Mouse (Mus musculus): Measurements from ENCODE around the gene Hrct1. TPM values are rescaled to one million over a fixed set of nuclear protein-coding genes. Genes with fewer than 3 reads are reported as not detected.

The Hrct1 gene
- polyA plus RNA-seq, 1 experiment from 2014 or later, result 2.1 TPM

GRCm38 (mm10) chr4:43722191-43722590, 4.8 kb upstream of the Hrct1 start:
- no peak for ATAC-seq (ENCODE audit: low read depth)
- no peak overlapping the region for H3K27ac ChIP-seq (replicated peaks; ENCODE audit: low read depth, low read length)
- no peak overlapping the region for H3K4me2 ChIP-seq (ENCODE audit: low read depth, low read length)
- H3K4me1 ChIP-seq (ENCODE audit: control insufficient read depth, insufficient read depth, low read length), result peaks cover 5% of the 10 kb centered on the region; the same call in 1 of the 2 replicates
- H3K27me3 ChIP-seq (replicated peaks; ENCODE audit: control insufficient read depth, insufficient read depth, low read length), result no peaks in the 10 kb centered on the region
- WGBS, result 90% methylated on average over 4 of the region's 4 CpGs
- H3K4me3 ChIP-seq (ENCODE audit: low read depth, low read length), result no peak overlapping the region
- no peaks in the 10 kb centered on the region for H3K9me3 ChIP-seq (ENCODE audit: control insufficient read depth, low read length)
- H3K9ac ChIP-seq (ENCODE audit: low read depth, low read length), result no peak overlapping the region
- no peak for DNase-seq (ENCODE audit: low spot score)
- no peaks in the 10 kb centered on the region for H3K36me3 ChIP-seq (ENCODE audit: control insufficient read depth, insufficient read depth, low read length)

GRCm38 (mm10) chr4:43724764-43725163, 2.2 kb upstream of the Hrct1 start:
- H3K27me3 ChIP-seq (replicated peaks; ENCODE audit: control insufficient read depth, insufficient read depth, low read length), result no peaks in the 10 kb centered on the region
- ATAC-seq (ENCODE audit: low read depth), result no peak
- H3K27ac ChIP-seq (replicated peaks; ENCODE audit: low read depth, low read length), result no peak overlapping the region
- H3K9ac ChIP-seq (ENCODE audit: low read depth, low read length), result no peak overlapping the region
- H3K4me2 ChIP-seq (ENCODE audit: low read depth, low read length), result no peak overlapping the region
- WGBS, result 42% methylated on average over 1 of the region's 1 CpGs
- H3K4me3 ChIP-seq (ENCODE audit: low read depth, low read length), result no peak overlapping the region
- no peaks in the 10 kb centered on the region for H3K36me3 ChIP-seq (ENCODE audit: control insufficient read depth, insufficient read depth, low read length)
- DNase-seq (ENCODE audit: low spot score), result peak; percentile 43
- H3K9me3 ChIP-seq (ENCODE audit: control insufficient read depth, low read length), result no peaks in the 10 kb centered on the region
- H3K4me1 ChIP-seq (ENCODE audit: control insufficient read depth, insufficient read depth, low read length), result peaks cover 15% of the 10 kb centered on the region; the same call in 1 of the 2 replicates

GRCm38 (mm10) chr4:43726228-43726993, 577 bp upstream of the Hrct1 start:
- H3K4me2 ChIP-seq (ENCODE audit: low read depth, low read length), result no peak overlapping the region
- no peak overlapping the region for H3K27ac ChIP-seq (replicated peaks; ENCODE audit: low read depth, low read length)
- no peaks in the 10 kb centered on the region for H3K36me3 ChIP-seq (ENCODE audit: control insufficient read depth, insufficient read depth, low read length)
- no peaks in the 10 kb centered on the region for H3K27me3 ChIP-seq (replicated peaks; ENCODE audit: control insufficient read depth, insufficient read depth, low read length)
- H3K9me3 ChIP-seq (ENCODE audit: control insufficient read depth, low read length), result no peaks in the 10 kb centered on the region
- 57% methylated on average over 12 of the region's 12 CpGs for WGBS
- no peak overlapping the region for H3K4me3 ChIP-seq (ENCODE audit: low read depth, low read length)
- no peak for ATAC-seq (ENCODE audit: low read depth)
- no peak overlapping the region for H3K9ac ChIP-seq (ENCODE audit: low read depth, low read length)
- no peak for DNase-seq (ENCODE audit: low spot score)
- H3K4me1 ChIP-seq (ENCODE audit: control insufficient read depth, insufficient read depth, low read length), result peaks cover 15% of the 10 kb centered on the region; the same call in 1 of the 2 replicates

- Histone ChIP-seq H3K36me3 (ENCODE audit: control insufficient read depth, insufficient read depth, low read length) (no peaks in the 10 kb centered on the region), H3K27ac (replicated peaks; ENCODE audit: low read depth, low read length) (no peak overlapping the region), H3K4me2 (ENCODE audit: low read depth, low read length) (no peak overlapping the region), H3K4me1 (ENCODE audit: control insufficient read depth, insufficient read depth, low read length) (peaks cover 15% of the 10 kb centered on the region; the same call in 1 of the 2 replicates), H3K9ac (ENCODE audit: low read depth, low read length) (no peak overlapping the region), H3K27me3 (replicated peaks; ENCODE audit: control insufficient read depth, insufficient read depth, low read length) (no peaks in the 10 kb centered on the region), H3K4me3 (ENCODE audit: low read depth, low read length) (no peak overlapping the region), H3K9me3 (ENCODE audit: control insufficient read depth, low read length) (no peaks in the 10 kb centered on the region)
- DNase-seq (ENCODE audit: low spot score), result no peak
- no peak for ATAC-seq (ENCODE audit: low read depth)
- WGBS, result 68% methylated on average over 7 of the region's 7 CpGs
These were observed 959 bp downstream of the Hrct1 start for GRCm38 (mm10) chr4:43727718-43728575.

GRCm38 (mm10) chr4:43728576-43728954, 1.6 kb downstream of the Hrct1 start:
- Histone ChIP-seq H3K27me3 (replicated peaks; ENCODE audit: control insufficient read depth, insufficient read depth, low read length) (no peaks in the 10 kb centered on the region), H3K9ac (ENCODE audit: low read depth, low read length) (no peak overlapping the region), H3K9me3 (ENCODE audit: control insufficient read depth, low read length) (no peaks in the 10 kb centered on the region), H3K27ac (replicated peaks; ENCODE audit: low read depth, low read length) (0 out of 2 replicates have a peak overlapping the region, but pooled peaks have one; percentile 22), H3K4me3 (ENCODE audit: low read depth, low read length) (no peak overlapping the region), H3K4me1 (ENCODE audit: control insufficient read depth, insufficient read depth, low read length) (peaks cover 15% of the 10 kb centered on the region; the same call in 1 of the 2 replicates), H3K36me3 (ENCODE audit: control insufficient read depth, insufficient read depth, low read length) (no peaks in the 10 kb centered on the region), H3K4me2 (ENCODE audit: low read depth, low read length) (no peak overlapping the region)
- no peak for ATAC-seq (ENCODE audit: low read depth)
- peak; percentile 51 for DNase-seq (ENCODE audit: low spot score)
- 51% methylated on average over 5 of the region's 5 CpGs for WGBS

GRCm38 (mm10) chr4:43729126-43729525, 2.1 kb downstream of the Hrct1 start:
- Histone ChIP-seq H3K9ac (ENCODE audit: low read depth, low read length) (no peak overlapping the region), H3K4me1 (ENCODE audit: control insufficient read depth, insufficient read depth, low read length) (peaks cover 15% of the 10 kb centered on the region; the same call in 1 of the 2 replicates)

GRCm38 (mm10) chr4:43729794-43730550, 3.0 kb downstream of the Hrct1 start, which contains the start of gene Spaar:
Gene Spaar (plus strand): TSS chr4:43730034.
- ATAC-seq (ENCODE audit: low read depth) (no peak), DNase-seq (ENCODE audit: low spot score) (no peak)
- 0 out of 2 replicates have a peak within 1 kb of the TSS, but pooled peaks have one; percentile 22 for H3K27ac ChIP-seq (replicated peaks; ENCODE audit: low read depth, low read length)
- 69% methylated on average over 14 of the region's 14 CpGs for WGBS
- no peak within 1 kb of the TSS for H3K9ac ChIP-seq (ENCODE audit: low read depth, low read length)
- H3K4me2 ChIP-seq (ENCODE audit: low read depth, low read length), result no peak within 1 kb of the TSS
- no peaks in the 10 kb centered on the region for H3K9me3 ChIP-seq (ENCODE audit: control insufficient read depth, low read length)
- H3K27me3 ChIP-seq (replicated peaks; ENCODE audit: control insufficient read depth, insufficient read depth, low read length), result no peaks in the 10 kb centered on the region
- no peak within 1 kb of the TSS for H3K4me3 ChIP-seq (ENCODE audit: low read depth, low read length)
- no peaks in the 10 kb centered on the region for H3K36me3 ChIP-seq (ENCODE audit: control insufficient read depth, insufficient read depth, low read length)
- H3K4me1 ChIP-seq (ENCODE audit: control insufficient read depth, insufficient read depth, low read length), result peaks cover 15% of the 10 kb centered on the region; the same call in 1 of the 2 replicates

More at GRCm38 (mm10) chr4:43729126-43729525, 2.1 kb downstream of the Hrct1 start:
- Histone ChIP-seq H3K27me3 (replicated peaks; ENCODE audit: control insufficient read depth, insufficient read depth, low read length) (no peaks in the 10 kb centered on the region), H3K36me3 (ENCODE audit: control insufficient read depth, insufficient read depth, low read length) (no peaks in the 10 kb centered on the region), H3K4me2 (ENCODE audit: low read depth, low read length) (no peak overlapping the region), H3K27ac (replicated peaks; ENCODE audit: low read depth, low read length) (no peak overlapping the region), H3K4me3 (ENCODE audit: low read depth, low read length) (no peak overlapping the region), H3K9me3 (ENCODE audit: control insufficient read depth, low read length) (no peaks in the 10 kb centered on the region)
- ATAC-seq (ENCODE audit: low read depth) (no peak), DNase-seq (ENCODE audit: low spot score) (no peak)
- WGBS, result 55% methylated on average over 3 of the region's 3 CpGs

- Histone ChIP-seq H3K27me3 (replicated peaks; ENCODE audit: control insufficient read depth, insufficient read depth, low read length) (no peaks in the 10 kb centered on the region), H3K36me3 (ENCODE audit: control insufficient read depth, insufficient read depth, low read length) (no peaks in the 10 kb centered on the region), H3K9ac (ENCODE audit: low read depth, low read length) (no peak overlapping the region), H3K4me3 (ENCODE audit: low read depth, low read length) (no peak overlapping the region), H3K4me1 (ENCODE audit: control insufficient read depth, insufficient read depth, low read length) (peaks cover 15% of the 10 kb centered on the region; the same call in 1 of the 2 replicates), H3K4me2 (ENCODE audit: low read depth, low read length) (no peak overlapping the region), H3K9me3 (ENCODE audit: control insufficient read depth, low read length) (no peaks in the 10 kb centered on the region), H3K27ac (replicated peaks; ENCODE audit: low read depth, low read length) (no peak overlapping the region)
- 68% methylated on average over 21 of the region's 21 CpGs for WGBS
- DNase-seq (ENCODE audit: low spot score) (no peak), ATAC-seq (ENCODE audit: low read depth) (no peak)
These were observed 3.8 kb downstream of the Hrct1 start for GRCm38 (mm10) chr4:43730750-43731297.
